In genomic region chr1:34103713-34104172, GRCm38 (mm10) we compare ENCODE assay signal across 8 mouse cellular contexts.
DNase-seq lines count a peak whose midpoint lies in the region; ATAC-seq and TF ChIP-seq lines count a peak whose summit lies in the region.

No protein-coding gene starts in this region.

- peaks cover 4% of the 10 kb centered on the region; the same call in 1 of the 2 replicates for H3K36me3 ChIP-seq in heart, embryonic 13.5 days
- H3K36me3 ChIP-seq in hindbrain, postnatal 0 days (ENCODE audit: insufficient read depth, low read length) = no peaks in the 10 kb centered on the region
- H3K36me3 ChIP-seq in midbrain, embryonic 15.5 days (replicated peaks) = no peaks in the 10 kb centered on the region

- H3K4me1 ChIP-seq in heart, embryonic 13.5 days = peaks cover 43% of the 10 kb centered on the region
- no peaks in the 10 kb centered on the region for H3K4me1 ChIP-seq in hindbrain, postnatal 0 days (ENCODE audit: insufficient read depth, low read length)
- H3K4me1 ChIP-seq in midbrain, embryonic 15.5 days = peaks cover 20% of the 10 kb centered on the region

- no peak for DNase-seq in heart, postnatal 4 days
- peak; percentile 63 for DNase-seq in embryo, embryonic 9.5 days (ENCODE audit: extremely low spot score)
- peak; percentile 27 for DNase-seq in hindbrain, postnatal 0 days (ENCODE audit: low spot score)
- no peak for DNase-seq in layer of hippocampus, adult 9-11 months
- DNase-seq in right cerebral cortex, postnatal 25 days = no peak
- DNase-seq in thymus, adult 18-20 months = no peak

- peak overlapping the region; percentile 53 for H3K4me2 ChIP-seq in heart, embryonic 13.5 days
- H3K4me2 ChIP-seq in hindbrain, postnatal 0 days (ENCODE audit: low read depth, low read length) = no peak overlapping the region
- H3K4me2 ChIP-seq in midbrain, embryonic 15.5 days = peak overlapping the region; percentile 20; the same call in 1 of the 2 replicates

- TF ChIP-seq CTCF in hindbrain, postnatal 0 days (IDR thresholded peaks at IDR 0.05; ENCODE audit: low read depth) = no peak

- 0 out of 2 replicates have a peak, but pooled peaks cover 4% of the 10 kb centered on the region for H3K9me3 ChIP-seq in heart, embryonic 13.5 days
- no peaks in the 10 kb centered on the region for H3K9me3 ChIP-seq in hindbrain, postnatal 0 days (ENCODE audit: low read length)
- no peaks in the 10 kb centered on the region for H3K9me3 ChIP-seq in midbrain, embryonic 15.5 days

- peak overlapping the region; percentile 24 for H3K4me3 ChIP-seq in heart, embryonic 13.5 days
- H3K4me3 ChIP-seq in hindbrain, postnatal 0 days (ENCODE audit: low read length) = no peak overlapping the region
- H3K4me3 ChIP-seq in midbrain, embryonic 15.5 days = no peak overlapping the region

- H3K27ac ChIP-seq in heart, embryonic 13.5 days (replicated peaks) = peak overlapping the region; percentile 71
- no peak overlapping the region for H3K27ac ChIP-seq in hindbrain, postnatal 0 days
- H3K27ac ChIP-seq in midbrain, embryonic 15.5 days = no peak overlapping the region

- 3% methylated on average over 3 of the region's 3 CpGs for WGBS in heart, embryonic 13.5 days
- WGBS in hindbrain, postnatal 0 days = under 1% methylated on average over 3 of the region's 3 CpGs
- 2% methylated on average over 3 of the region's 3 CpGs for WGBS in midbrain, embryonic 15.5 days

- peak overlapping the region; percentile 65; the same call in 1 of the 2 replicates for H3K9ac ChIP-seq in heart, embryonic 13.5 days
- no peak overlapping the region for H3K9ac ChIP-seq in hindbrain, postnatal 0 days (replicated peaks; ENCODE audit: low read length)
- no peak overlapping the region for H3K9ac ChIP-seq in midbrain, embryonic 15.5 days

- ATAC-seq in heart, embryonic 13.5 days (ENCODE audit: extremely low read depth, insufficient number of reproducible peaks, low FRiP score, low TSS enrichment) = no peak
- ATAC-seq in hindbrain, postnatal 0 days = peak; percentile 46; the same call in 1 of the 2 replicates
- 0 out of 2 replicates have a peak, but pooled peaks have one; percentile 25 for ATAC-seq in midbrain, embryonic 15.5 days (replicated peaks)

- no peaks in the 10 kb centered on the region for H3K27me3 ChIP-seq in heart, embryonic 13.5 days (replicated peaks)
- H3K27me3 ChIP-seq in hindbrain, postnatal 0 days (ENCODE audit: insufficient read depth, low read length) = no peaks in the 10 kb centered on the region
- no peaks in the 10 kb centered on the region for H3K27me3 ChIP-seq in midbrain, embryonic 15.5 days (replicated peaks)

Comparison
In these comparisons a context has a peak if more than half of its experiments do, and no peak if none do; other contexts are left out.
1. DNase-seq: peak in embryo, embryonic 9.5 days (single experiment) and hindbrain, postnatal 0 days (single experiment); none in heart, postnatal 4 days (single experiment), layer of hippocampus, adult 9-11 months (single experiment), right cerebral cortex, postnatal 25 days (single experiment) and thymus, adult 18-20 months (0 of 2).